Mouse (Mus musculus) v-Abl transformed pro-B cells (cell line): ENCODE data around the gene Lrrc2.

ENCODE experiments used
- in situ Hi-C, 2 experiments: fragments of 400-800 bp; cut with MboI; formaldehyde crosslinking; loops; one replicate each; pipeline ENCODE4 v1.15.1; 2025; ENCODE audit not compliant: unreplicated experiment in 2 of 2

Lrrc2 gene

DNA sequence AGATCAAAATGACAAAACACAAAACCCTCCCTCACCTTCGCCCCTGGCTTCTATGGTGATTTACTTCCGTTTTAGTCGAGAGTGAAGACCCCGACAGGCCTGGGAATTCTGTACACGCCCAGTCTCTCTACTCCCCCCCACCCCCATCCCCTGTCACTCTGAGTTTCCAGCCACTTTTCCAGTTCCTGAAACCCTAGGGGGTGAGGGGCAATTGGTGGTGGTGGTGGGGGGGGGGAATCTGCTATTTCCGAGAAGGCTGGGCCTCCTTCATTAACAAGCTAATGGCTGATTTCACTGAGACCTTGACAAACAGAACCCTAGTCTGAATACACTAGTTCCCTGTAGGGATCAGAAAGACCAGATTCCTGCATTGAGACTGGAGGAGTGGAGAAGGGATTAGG, 4.1 kb upstream of the Lrrc2 start:
- in situ Hi-C loops = no loop called here

DNA sequence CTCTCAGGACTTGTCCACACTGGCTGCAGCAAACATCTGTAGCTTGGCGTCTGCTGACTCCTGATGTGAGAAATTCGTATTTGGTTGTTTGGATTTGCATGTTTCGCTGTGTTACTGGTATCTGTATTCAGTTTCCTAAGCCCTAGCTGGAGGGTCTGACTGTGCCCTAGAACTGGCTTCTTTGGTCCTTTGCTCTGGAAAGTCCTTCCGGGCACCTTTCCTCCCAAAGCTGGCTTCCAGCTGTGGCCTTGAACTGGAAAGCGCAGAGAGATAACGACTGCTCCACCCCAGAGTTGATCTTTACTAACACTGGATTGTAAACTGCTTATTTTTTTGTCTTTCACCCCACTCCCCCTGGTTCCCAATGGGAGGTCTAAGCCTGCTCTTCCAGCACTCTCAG, 3.4 kb upstream of the Lrrc2 start:
- in situ Hi-C loops = no loop called here

DNA sequence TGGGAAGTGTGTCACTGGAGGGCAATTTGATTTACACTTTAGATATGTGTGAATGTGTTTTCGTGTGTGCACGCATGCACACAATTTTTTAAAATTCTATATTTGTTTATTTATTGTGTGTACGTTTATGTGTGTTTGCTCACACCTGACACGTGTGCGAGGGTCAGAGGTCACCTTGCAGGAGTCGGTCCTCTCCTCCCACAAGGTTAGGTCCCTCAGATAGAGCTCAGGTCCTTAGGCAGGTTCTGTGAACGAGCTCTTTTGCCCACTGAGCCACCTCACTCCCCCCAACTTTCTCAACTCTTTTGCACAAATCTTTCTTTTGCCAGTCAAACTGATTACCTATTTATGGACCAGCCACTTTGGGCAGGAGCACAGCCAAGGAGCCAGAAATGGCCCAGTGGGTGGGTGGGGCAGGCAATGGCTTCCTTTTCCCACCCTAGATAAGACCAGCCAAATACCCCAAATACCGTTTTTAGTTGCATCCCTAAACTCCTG, 2.5 kb upstream of the Lrrc2 start:
- in situ Hi-C loops = no loop called here

DNA sequence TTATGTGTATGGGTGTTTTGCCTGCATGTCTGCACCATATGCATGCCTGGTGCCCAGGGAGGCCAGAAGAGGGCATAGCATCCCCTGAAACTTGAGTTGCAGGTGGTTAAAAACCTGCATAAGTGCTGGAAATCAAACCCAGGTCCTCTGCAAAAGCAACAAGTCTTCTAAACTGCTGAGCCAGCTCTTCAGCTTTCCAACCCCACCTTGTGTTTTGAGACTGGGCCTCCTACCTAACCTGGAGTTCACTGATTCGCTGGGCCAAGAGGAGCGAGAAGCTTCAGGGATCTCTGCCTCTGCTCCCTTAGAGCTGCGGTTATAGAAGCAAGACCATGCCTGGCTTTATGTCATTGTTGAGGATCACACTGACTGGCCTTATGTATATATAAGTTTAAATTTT, 1.2 kb upstream of the Lrrc2 start:
- in situ Hi-C loops = no loop called here

DNA sequence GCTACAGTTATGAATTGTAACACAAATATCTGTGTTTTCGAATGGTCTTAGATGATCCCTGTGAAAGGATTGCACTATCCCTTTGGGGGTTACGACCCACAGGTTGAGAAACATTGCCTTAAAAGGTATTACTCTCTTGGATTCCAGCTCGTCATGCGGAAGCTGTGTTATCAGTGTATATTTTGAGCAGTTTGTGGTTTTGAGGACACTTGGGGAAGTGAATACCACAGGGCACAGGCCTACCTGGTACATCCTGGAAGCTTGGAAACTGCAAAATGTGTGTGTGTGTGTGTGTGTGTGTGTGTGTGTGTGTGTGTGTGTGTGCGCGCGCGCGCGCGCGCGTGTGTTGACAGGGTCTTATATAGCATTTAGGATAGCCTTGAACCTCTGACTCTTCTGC, 521 bp downstream of the Lrrc2 start:
- in situ Hi-C loops = no loop called here

DNA sequence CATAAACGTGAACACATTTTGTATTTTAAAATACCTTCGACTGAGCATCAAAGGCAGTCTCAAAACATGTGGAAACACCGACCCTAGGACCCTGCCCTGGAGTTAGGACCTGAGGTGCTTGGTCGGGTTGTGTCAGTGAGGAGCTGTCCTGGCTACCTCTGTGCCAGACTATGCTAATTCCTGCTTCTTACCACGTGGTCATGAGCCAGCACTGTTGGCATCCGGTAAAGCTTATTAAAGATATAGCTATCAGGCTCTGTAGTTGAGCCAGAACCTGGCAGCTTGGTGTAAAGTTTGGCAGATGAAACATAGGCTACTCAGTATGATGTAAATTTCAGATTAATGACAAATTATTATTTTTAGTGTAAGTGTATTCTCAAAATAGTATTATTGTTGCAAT, 1.1 kb downstream of the Lrrc2 start:
- in situ Hi-C loops = no loop called here

DNA sequence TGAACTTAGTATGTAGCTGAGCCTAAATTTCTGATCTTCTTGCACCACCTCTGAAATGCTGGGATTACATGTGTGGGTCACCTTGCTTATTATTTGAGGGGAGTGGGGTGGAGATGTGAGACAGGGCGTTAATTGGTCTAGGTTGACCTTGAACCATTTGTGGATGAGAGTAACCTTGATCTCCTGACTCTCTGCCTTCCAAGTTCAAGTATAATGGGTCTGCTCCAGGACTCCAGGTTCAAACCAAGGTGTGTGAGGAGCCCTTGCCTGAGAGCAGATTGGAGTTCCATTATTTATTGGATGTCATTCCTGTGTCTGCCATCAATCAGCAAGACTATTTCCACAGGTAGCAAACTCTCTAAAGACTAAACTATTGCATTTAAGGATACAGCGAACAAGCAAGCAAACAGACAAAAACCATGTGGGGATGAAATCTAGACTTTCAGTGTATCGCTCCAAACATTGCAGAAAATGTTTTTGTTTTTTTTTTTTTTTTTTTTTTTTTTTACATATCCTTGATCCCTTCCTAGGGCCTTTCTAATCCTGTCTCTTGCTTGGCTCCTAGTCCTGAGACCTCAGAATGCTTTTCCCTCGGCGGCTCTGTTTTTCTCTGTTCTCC, 1.7 kb downstream of the Lrrc2 start:
- in situ Hi-C loops = no loop called here

DNA sequence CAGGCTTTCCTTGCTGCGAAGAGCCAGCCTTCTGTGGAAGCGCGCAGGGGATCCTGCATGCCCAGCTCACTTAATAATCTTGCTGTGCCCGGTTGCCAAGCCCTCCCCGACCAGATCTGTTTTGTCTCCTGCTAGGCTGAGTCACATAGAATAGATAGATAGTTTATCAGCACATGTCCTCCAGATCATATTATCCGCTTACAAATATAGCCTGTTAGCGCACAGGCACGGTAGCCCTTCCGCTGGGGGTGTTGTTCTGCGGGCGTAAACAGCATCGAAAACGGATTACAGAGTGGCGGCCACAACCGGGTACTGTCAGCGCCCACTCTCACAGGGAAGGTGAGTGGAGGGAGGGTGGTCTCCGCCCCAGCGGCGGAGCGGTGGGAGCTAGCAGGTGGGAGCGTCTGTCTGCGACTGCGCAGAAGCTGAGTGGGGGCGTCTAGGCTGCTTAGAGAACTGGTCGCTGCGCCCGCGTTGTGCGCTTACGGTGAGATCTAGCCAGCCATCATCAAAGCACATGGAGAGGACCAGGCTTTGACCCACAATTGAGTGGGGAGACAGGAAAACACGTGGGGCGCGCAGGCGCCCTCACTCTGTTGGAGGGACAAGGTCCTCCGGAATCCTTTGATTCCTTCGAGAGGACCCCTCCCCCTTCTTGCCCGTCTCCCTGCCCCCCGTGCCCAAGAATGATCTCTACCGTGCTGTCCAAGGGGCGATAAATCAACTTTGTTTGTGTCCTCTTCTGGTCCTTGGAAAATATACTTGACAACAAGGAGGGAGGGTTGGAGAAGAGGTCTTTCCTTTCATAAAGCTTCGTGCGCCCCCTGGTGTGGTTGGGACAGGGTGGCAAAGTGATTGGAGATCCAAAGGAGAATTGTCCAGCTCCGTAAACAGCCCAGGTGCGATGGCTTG, 2.5 kb downstream of the Lrrc2 start:
- in situ Hi-C loops = no loop called here

DNA sequence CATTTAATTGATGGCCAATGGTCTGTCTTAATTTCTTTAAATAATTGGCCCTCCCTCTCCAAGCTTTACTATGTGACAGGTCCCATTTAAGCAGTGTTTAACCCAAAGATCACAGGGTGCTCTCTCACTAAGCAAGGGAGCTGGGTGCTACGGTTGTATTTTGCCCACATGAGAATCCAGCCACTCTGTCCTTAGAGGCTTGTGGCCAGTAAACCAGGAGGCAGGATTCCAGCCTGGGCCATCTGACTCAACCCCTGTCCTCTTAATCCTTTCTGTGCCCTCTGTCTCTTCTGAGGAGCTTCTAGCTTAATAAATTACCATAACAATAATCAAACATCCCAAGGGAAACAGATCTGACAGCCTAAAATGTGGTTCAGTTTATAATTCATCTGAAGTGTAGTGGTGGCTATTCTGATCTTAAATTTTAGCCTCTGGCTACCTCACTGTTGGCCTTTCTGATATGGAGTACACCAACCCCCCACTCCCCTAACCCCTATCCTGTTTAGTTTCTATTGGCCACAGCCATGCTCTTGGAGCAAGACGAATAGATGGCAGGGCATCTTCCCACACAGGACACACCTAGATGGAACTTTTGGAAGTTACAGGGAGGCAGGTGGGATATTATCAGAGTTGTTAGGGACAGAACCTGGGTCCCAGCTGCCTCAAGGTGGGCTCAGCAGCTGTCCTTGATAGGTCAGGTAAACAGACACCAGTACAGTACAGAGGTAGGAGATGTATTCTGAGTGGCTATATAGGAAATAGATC, 3.5 kb downstream of the Lrrc2 start:
- in situ Hi-C loops = no loop called here

DNA sequence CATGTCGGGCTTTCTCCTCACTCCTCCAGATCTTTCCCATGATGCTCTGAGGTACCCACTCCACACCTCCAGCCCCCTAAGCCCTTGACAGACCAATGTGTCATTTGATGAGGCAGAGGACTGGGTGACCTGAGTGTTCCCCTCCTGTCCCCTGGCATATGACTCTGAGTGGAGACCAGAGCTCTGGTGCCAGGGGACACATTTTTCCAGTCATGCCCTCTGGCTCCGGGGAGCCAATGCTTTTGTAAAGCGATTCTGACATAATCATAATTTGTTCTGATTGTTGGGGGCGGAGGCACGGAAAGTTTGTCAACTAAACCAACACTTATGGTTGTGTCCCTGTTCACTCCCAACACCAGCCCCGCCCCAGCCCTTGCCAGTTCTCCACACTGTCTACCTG, 4.6 kb downstream of the Lrrc2 start:
- in situ Hi-C loops = no loop called here

DNA sequence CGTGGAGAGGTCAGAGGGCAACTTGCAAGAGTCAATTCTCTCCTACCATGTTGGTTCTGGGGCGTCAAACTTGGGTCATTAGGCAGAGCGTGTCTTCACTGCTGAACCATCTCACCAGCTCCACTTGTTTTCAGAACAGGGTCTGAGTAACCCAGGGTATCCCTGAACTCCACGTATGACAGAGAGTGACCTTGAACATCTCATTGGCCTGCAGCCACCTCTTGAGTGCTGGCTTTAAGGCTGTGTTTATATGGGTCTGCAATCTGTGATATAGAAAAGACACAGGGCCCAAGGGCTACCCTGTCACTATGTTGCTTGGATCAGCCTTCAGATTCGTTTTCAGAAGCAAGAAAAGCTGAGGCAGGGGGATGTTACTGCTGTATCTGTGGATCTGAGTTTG, 8.3 kb downstream of the Lrrc2 start:
- in situ Hi-C loops = no loop called here

DNA sequence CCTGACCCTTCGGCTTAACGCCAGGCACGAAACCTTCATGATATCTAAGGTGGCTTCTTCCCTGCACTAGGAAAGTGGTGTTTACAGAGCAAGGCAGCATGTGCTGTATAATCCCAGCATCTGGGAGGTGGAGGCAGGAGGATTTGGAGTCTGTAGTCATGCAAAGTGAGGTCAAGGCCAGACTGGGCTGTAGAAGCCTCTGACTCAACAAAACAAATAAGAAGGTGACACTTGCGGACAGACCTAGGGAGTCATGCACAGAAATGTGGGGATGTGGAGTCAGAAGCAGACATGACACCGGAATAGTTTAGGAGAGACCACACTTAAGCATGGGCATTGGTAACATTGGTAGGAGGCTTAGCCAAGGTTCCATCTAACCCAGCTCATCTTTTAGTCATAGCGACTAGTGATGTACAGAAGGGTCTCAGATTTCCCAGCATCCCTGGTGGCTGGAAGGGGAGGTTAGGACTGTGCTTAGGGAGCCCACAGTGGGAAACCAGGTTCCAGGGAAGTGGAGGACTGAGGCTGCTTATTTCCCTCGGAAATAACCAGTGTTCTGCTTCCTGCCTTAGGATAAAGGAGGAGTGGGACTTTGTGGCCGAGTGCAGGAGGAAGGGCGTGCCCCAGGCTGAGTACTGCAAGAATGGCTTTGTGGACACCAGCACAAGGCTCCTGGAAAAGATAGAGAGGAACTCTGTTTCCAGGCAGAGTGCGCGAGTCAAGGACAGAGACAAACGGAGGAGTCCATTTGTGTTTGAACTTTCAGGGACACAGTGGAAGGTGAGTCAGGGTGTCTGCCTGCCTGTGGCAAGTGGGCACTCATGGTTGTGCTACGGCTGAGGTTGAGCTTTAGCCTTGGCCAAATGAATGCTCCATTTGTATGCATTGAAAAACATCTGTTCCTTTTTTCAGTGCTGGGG, 9.1 kb downstream of the Lrrc2 start:
- in situ Hi-C loops = no loop called here

DNA sequence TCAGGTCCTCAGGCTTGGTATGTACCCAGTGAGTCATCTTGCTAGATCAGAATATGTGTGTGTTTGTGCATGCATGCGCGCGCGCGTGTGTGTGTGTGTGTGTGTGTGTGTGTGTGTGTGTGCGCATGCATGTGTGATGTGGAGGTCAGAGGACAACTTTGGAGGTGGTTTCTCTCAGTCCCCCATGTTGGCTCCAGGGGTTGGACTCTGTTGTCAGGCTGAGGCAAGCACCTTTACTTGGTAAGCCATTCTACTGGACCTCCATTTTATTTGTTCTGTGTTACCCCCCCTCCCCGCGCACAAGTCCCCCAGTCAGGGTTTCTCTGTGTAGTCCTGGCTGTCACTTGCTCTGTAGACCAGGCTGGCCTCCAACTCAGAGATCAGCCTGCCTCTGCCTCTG, 10.0 kb downstream of the Lrrc2 start:
- in situ Hi-C loops = no loop called here

DNA sequence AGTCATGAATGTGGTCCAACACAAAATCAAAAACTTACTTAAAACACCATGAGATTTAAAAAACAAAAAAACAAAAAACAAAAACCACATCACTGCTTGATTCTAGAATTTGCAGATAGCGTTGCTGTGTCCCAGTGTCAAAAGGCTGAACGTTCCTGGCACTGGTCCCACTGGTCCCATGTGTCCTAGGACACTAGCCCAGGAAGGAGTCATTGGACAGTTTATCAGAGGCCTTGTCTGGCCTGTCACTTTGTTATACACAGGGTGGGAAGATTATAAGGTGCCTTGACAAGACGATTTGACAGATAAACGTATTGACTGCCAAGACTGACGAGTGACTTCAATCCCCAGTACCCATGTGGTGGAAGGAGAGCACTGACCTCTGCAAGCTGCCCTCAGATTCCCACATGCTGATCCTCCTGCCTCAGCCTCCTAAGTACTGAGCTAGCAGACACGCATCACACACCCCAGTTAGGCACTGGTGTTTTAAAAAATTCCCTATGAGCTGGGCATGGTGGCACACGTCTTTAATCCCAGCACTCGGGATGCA, 12.3 kb downstream of the Lrrc2 start:
- in situ Hi-C loops = no loop called here

DNA sequence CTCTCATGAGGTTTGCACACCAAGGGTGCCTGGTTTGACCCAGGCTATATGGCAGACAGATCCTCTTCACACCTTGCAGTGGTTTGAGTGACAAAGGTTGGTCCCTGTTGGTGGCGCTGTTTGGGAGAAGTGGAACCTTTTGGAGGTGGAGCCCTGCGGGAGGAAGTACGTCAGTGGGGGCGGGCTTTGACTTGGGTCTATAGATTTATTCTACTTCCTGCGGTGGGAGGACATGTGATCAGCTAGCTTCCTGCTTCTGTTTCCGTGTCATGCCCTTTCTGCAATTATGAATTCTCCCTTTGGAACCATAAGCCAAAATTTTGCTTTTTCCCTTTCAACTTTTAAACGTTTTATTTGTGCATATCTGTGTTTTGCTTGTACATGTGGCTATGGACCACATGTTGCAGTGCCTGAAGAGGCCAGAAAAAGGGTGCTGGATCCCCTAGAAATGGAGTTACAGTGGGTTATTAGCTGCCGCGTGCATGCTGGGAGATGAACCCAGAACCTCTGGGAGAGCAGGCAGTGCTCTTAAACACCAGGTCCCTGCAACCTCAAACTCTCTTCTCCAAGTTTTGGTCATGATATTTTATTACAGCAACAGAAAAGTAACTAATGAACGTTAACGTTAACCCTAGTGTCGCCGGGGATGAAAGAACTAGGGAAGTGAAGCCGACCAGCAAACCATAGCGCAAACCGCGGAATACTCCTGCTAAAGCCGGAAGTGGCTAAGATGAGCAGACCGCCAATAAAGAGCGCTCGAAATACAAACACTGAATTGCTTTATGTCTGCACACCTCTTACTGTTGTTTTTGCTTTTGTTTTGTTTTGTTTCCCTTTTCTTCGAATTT, 13.9 kb downstream of the Lrrc2 start:
- in situ Hi-C loops = no loop called here

DNA sequence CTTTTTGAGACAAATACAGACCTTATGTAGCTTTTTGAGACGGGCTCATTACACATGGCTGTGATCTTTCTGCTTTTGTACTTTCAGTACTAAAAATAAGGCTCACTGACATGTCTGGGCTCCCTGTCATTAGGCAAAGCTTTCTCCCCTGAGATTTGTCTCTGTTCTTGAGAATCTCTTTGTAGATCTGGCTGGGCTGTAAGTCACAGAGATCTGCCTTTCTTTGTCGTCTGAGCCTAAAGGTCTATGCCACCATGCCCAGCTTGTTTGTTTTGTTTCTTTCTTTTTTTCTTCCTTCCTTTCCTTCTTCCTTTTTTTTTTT, 14.5 kb downstream of the Lrrc2 start:
- in situ Hi-C loops = no loop called here

DNA sequence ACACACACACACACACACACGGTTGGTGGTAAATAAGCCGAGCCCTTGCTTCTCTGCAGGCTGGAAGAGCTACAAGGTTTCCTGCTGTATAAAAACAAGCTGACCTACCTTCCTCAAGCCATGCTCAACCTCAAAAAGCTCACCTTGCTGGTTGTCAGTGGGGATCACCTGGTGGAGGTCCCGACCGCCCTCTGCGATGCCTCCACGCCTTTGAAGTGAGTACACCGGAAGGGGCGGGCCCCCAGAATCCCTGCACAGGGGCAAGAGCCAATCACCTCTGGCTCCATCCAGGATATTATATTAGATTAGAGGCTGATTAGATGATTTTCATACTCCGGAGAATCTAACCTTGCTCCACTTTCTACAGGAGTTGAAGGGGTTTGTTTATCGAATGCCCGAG, 28.1 kb downstream of the Lrrc2 start:
- in situ Hi-C loops = no loop called here

DNA sequence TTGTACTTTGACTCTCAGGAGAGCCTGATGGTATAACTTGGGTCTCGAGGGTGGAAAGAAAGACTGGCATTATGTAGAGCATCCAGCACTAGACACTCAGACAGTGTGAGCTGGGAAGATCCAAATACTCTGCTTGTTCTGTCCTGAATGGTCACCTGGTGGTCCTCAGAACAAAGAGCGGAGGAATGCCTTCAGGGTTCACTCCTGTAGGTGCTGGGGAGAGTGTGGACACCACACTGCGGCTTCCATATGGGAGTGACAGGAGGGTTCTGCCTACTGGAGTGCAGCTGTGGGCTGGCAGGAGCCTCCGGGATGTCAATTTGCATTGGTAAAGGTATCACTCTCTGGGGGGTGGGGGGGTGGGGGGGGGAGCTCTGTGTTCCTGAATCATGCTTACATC, 31.0 kb downstream of the Lrrc2 start:
- in situ Hi-C loops = no loop called here

DNA sequence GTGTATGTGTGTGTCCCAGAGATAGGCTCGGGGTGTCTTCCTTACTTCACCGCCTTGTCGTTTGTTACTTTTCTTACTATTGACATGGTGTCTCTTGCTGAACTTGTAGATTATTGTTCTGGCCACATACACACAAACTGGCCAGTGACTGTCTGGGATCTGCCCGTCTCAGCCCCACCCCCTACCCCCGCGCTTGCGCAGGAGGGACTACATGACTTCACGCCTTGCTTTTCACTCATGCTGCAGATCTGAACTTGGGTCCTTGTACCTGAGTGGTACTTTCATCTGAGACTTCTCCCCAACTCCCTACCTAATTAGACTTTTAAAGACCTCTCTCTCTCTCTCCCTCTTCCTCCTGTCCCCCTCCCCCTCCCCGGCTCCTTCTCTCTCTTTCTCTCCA, 32.8 kb downstream of the Lrrc2 start:
- in situ Hi-C loops = no loop called here
